Mouse (Mus musculus) gastrocnemius, postnatal 14 days (tissue): ENCODE results near the gene Fam151b. TPM values are rescaled to one million over a fixed set of nuclear protein-coding genes. Genes with fewer than 3 reads are reported as not detected.

ENCODE experiments used
- DNase-seq: peaks from one replicate; pipeline ENCODE4 v3.0.0; 2021; ENCODE audit warnings: mixed read lengths
- intact Hi-C: fragments of 180-260 bp; cut with DNase I; formaldehyde crosslinking; loops from one replicate; pipeline ENCODE4 v1.15.1; 2025; ENCODE audit warnings: low total_unique reads
- total RNA-seq, 2 experiments: library from RNA; stranded (reverse); gene quantifications; 2 replicates each; pipeline ENCODE4 v1.2.3; 2021

Gene Fam151b
- total RNA-seq, 2 experiments from 2014 or later = 2.4 to 2.5 TPM

DNA sequence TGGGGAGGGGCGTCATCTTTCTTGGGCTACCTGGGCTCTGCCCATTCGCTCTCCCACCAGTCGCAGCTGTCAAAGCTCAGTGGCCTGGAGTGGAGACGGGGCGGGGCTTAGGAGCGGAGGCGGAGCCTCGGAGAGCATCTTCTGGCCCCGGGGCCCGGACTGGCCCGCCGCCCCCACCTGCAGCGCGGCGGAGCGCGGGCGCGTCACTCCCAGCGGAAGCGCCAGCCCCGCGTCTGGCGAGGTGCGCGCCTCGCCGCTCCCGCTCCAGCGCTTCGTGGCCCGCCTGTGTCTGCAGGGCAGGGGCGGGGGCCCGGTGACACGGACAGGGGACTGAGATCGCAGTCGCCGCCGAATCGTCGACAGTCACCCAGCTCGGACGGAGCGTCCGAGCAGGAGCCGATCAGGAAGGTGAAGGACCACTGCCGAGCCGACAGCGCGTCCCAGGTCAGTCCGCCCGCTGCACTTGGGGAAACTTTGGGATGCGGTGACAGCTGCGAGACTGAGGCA is 58.0 kb downstream of the Fam151b start, which contains the start of gene Ankrd34b:
Gene Ankrd34b (plus strand): TSS at position 139 of the 507 bp plus-strand sequence.
- intact Hi-C loops = no loop called here
- peak; percentile 15 for DNase-seq

DNA sequence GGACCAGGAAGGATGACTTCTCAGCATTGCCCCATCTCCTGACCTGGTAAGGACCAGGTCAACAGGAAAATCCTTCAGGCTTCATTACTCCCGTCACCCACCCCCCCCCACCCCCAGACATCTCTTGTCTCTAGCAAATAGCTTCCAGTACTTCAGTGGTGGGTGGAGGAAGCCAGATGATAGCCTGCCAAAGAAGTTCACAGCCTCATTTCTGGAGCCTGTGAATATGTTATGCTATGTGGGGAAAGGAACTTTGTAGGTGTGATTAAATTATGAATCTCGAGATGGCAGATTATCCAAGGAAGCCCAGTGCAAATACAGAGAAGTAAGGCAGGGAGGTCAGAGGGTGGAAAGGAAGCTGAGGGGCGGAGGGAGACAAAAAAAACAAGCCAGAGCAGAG is 60.1 kb downstream of the Fam151b start:
- intact Hi-C loops = no loop called here
- DNase-seq = no peak

- intact Hi-C loops = no loop called here
- DNase-seq = no peak
Measured at GRCm38 (mm10) chr13:92419630-92420029, 64.2 kb downstream of the Fam151b start.

DNA sequence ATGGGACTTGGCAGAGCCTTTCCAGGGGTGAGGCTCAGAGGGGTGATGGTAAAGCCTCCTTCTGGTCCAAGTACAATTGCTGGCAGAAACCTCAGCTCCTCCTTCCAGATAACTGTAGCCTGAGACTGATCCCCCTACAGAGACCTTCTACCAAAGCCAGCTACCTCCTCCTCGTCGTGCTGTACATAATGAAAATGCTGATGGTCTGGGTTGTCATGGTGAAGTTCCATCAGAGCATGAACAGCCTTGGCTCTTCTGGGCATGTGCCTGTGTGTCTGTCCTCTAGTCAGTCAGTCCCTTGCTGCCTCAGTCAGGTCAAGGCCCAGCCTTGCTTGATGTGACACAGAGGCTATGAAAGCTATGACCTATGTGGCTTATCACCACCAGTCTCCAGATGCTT is 73.3 kb downstream of the Fam151b start:
- DNase-seq = no peak
- intact Hi-C loops = no loop called here

- no peak for DNase-seq
Measured at GRCm38 (mm10) chr13:92403496-92403895, 80.3 kb downstream of the Fam151b start.

DNA sequence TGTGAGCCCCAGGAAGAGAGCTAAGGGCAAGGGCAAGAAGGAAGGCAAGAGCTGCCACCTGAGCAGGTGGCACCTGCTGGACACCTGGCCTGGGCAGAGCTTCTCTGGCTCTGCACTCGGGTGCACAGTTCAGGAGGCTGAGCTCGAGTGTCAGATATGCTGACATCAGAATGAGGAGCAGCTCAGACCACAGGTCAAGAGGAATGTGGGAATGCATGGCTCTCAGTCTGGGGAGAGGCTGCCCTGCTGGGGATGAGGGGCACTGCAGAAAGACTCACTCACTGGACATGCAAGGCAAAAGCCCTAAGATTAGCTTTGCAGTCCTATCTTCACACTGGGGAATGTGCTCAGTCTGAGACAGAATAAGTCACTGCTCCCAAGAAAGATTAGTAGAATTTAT is 81.8 kb downstream of the Fam151b start:
- DNase-seq = no peak
- intact Hi-C loops = no loop called here

More at GRCm38 (mm10) chr13:92403496-92403895, 80.3 kb downstream of the Fam151b start:
- intact Hi-C loops = no loop called here

Other genes with a start within 250 kb of the Fam151b start
- gene Gm20379, start 178.0 kb downstream of the Fam151b start, total RNA-seq = not detected
- 1 to 10 TPM; 1.1 to 1.2 TPM for gene Dhfr, start 129.3 kb downstream of the Fam151b start, total RNA-seq
- gene Msh3, start 129.0 kb downstream of the Fam151b start, total RNA-seq = 10 to 100 TPM; 10.5 to 11.9 TPM
- gene Ankrd34b, start 58.1 kb downstream of the Fam151b start, total RNA-seq = not detected
- 10 to 100 TPM; 10.3 to 10.6 TPM for gene Zfyve16, start 46.9 kb upstream of the Fam151b start, total RNA-seq
- not detected for gene Spz1, start 92.2 kb upstream of the Fam151b start, total RNA-seq
- 10 to 100 TPM; 11.7 to 15.2 TPM for gene Serinc5, start 127.1 kb upstream of the Fam151b start, total RNA-seq